ENCODE assay signal across 24 mouse cellular contexts in genomic region chr15:32171764-32172163, GRCm38 (mm10). TPM values are rescaled to one million over a fixed set of nuclear protein-coding genes. Genes with fewer than 3 reads are reported as not detected.
DNase-seq lines count a peak whose midpoint lies in the region; ATAC-seq and TF ChIP-seq lines count a peak whose summit lies in the region.
"Had no signal": no experiment of that assay in that cellular context is flagged by ENCODE, and none has a peak within 500 bp of the region (broad histone marks: within the 10 kb centered on the region; RNA-seq: fewer than 3 reads in every experiment).

No protein-coding gene starts in this region.

- H3K4me2 ChIP-seq in heart, embryonic 11.5 days: no peak overlapping the region
- H3K4me2 ChIP-seq in forebrain, embryonic 15.5 days (replicated peaks): 0 out of 2 replicates have a peak overlapping the region, but pooled peaks have one; percentile 5
- H3K4me2 ChIP-seq: heart, embryonic 15.5 days; limb, embryonic 15.5 days; neural tube, embryonic 13.5 days had no signal

- H3K36me3 ChIP-seq in heart, embryonic 11.5 days (ENCODE audit: control insufficient read depth, insufficient read depth, low read length): no peaks in the 10 kb centered on the region
- H3K36me3 ChIP-seq in forebrain, embryonic 10.5 days (replicated peaks): no peaks in the 10 kb centered on the region
- no peaks in the 10 kb centered on the region for H3K36me3 ChIP-seq in forebrain, embryonic 15.5 days
- H3K36me3 ChIP-seq: heart, embryonic 15.5 days; limb, embryonic 15.5 days; neural tube, embryonic 13.5 days had no signal

- 57% methylated on average over 6 of the region's 6 CpGs for WGBS in heart, embryonic 11.5 days (ENCODE audit: insufficient replicate concordance)
- WGBS in forebrain, embryonic 10.5 days: 47% methylated on average over 6 of the region's 6 CpGs
- 20% methylated on average over 6 of the region's 6 CpGs for WGBS in forebrain, embryonic 15.5 days

- peak; percentile 7 for DNase-seq in heart, postnatal 4 days
- peak; percentile 6 to 8 for DNase-seq in left cerebral cortex, postnatal 36 days (ENCODE audit: low spot score in 2 of 2)
- DNase-seq in left cerebral cortex, adult 11 months (ENCODE audit: low spot score): no peak
- DNase-seq in forebrain, embryonic 10.5 days (ENCODE audit: extremely low spot score, low spot score): no peak
- DNase-seq in layer of hippocampus, adult 9-10 months (ENCODE audit: low spot score): no peak
- no peak for DNase-seq in layer of hippocampus, adult 2 months (ENCODE audit: low spot score in 2 of 2)
- DNase-seq: cerebellum, adult 18-20 months; kidney, adult 9 months; layer of hippocampus, postnatal 36 days; liver, postnatal 0 days; lung, postnatal 36 days; thymus, postnatal 25 days had no signal

- no peak overlapping the region for H3K27ac ChIP-seq in heart, embryonic 11.5 days (ENCODE audit: low read depth, low read length)
- peak overlapping the region; percentile 53; the same call in 1 of the 2 replicates for H3K27ac ChIP-seq in forebrain, embryonic 10.5 days
- peak overlapping the region; percentile 89 for H3K27ac ChIP-seq in forebrain, embryonic 15.5 days (replicated peaks)
- H3K27ac ChIP-seq in layer of hippocampus, adult 2 months: no peak overlapping the region
- H3K27ac ChIP-seq: heart, embryonic 15.5 days; hindbrain, postnatal 0 days; limb, embryonic 15.5 days; neural tube, embryonic 13.5 days; stomach, postnatal 0 days had no signal

- H3K4me1 ChIP-seq in heart, embryonic 11.5 days (ENCODE audit: control insufficient read depth, insufficient read depth, low read length): no peaks in the 10 kb centered on the region
- peaks cover 20% of the 10 kb centered on the region for H3K4me1 ChIP-seq in forebrain, embryonic 10.5 days
- H3K4me1 ChIP-seq in forebrain, embryonic 15.5 days: peaks cover 33% of the 10 kb centered on the region
- H3K4me1 ChIP-seq: heart, embryonic 15.5 days; limb, embryonic 15.5 days had no signal

- H3K9me3 ChIP-seq in heart, embryonic 11.5 days (replicated peaks; ENCODE audit: control insufficient read depth, low read length): no peaks in the 10 kb centered on the region
- no peaks in the 10 kb centered on the region for H3K9me3 ChIP-seq in forebrain, embryonic 10.5 days
- H3K9me3 ChIP-seq in forebrain, embryonic 15.5 days: no peaks in the 10 kb centered on the region
- H3K9me3 ChIP-seq: heart, embryonic 15.5 days; limb, embryonic 15.5 days; neural tube, embryonic 13.5 days had no signal

- intact Hi-C loops in left cerebral cortex, postnatal 36 days (cut with DNase I): no loop called here

- H3K27me3 ChIP-seq in heart, embryonic 11.5 days (ENCODE audit: control insufficient read depth, insufficient read depth, low read length): no peaks in the 10 kb centered on the region
- no peaks in the 10 kb centered on the region for H3K27me3 ChIP-seq in forebrain, embryonic 10.5 days (ENCODE audit: poor library complexity, severe bottlenecking)
- H3K27me3 ChIP-seq in forebrain, embryonic 15.5 days: no peaks in the 10 kb centered on the region
- H3K27me3 ChIP-seq: heart, embryonic 15.5 days; limb, embryonic 15.5 days; neural tube, embryonic 13.5 days had no signal

- no peak overlapping the region for H3K4me3 ChIP-seq in heart, embryonic 11.5 days (ENCODE audit: low read depth, low read length)
- H3K4me3 ChIP-seq in forebrain, embryonic 10.5 days: no peak overlapping the region
- H3K4me3 ChIP-seq in forebrain, embryonic 15.5 days: no peak overlapping the region
- H3K4me3 ChIP-seq in layer of hippocampus, adult 2 months: no peak overlapping the region
- H3K4me3 ChIP-seq: heart, embryonic 15.5 days; limb, embryonic 15.5 days; neural tube, embryonic 13.5 days had no signal

- no peak for TF ChIP-seq CTCF in layer of hippocampus, adult 2 months (conservative IDR thresholded peaks at IDR 0.05)

- no peak for ATAC-seq in heart, embryonic 11.5 days (replicated peaks; ENCODE audit: insufficient number of reproducible peaks, low FRiP score, low TSS enrichment)
- ATAC-seq in forebrain, embryonic 15.5 days (replicated peaks): peak; percentile 49
- ATAC-seq: liver, postnatal 0 days had no signal

- H3K9ac ChIP-seq in heart, embryonic 11.5 days (ENCODE audit: low read depth, low read length): no peak overlapping the region
- no peak overlapping the region for H3K9ac ChIP-seq in forebrain, embryonic 15.5 days (replicated peaks)
- H3K9ac ChIP-seq: heart, embryonic 15.5 days; limb, embryonic 15.5 days; liver, postnatal 0 days; neural tube, embryonic 13.5 days had no signal

RNA-seq across cellular contexts. Expression of gene Tas2r119, which starts 5.3 kb away (rescaled TPM):
- not detected for total RNA-seq in heart, postnatal 4 days (2021)
- polyA plus RNA-seq in heart, embryonic 11.5 days (2014; fragmentation: Nextera tagmentation; extraction: Ambion mirVana): not detected in 2 replicates
- not detected for total RNA-seq in left cerebral cortex, postnatal 36 days (2021)
- not detected in 2 replicates for polyA plus RNA-seq in forebrain, embryonic 10.5 days (2016; fragmentation: Nextera tagmentation; extraction: Ambion mirVana)
- polyA plus RNA-seq in forebrain, embryonic 15.5 days (2015; fragmentation: Nextera tagmentation; extraction: Ambion mirVana): not detected in 2 replicates
- not detected for total RNA-seq in layer of hippocampus, adult 2 months (2021)
- total RNA-seq: adrenal gland, adult 18-20 months; common myeloid progenitor, adult 5-6 weeks; ES-E14; hindbrain, postnatal 0 days; layer of hippocampus, postnatal 36 days had no signal
- polyA plus RNA-seq: gonadal fat pad, adult 2 months; heart, embryonic 15.5 days; hindbrain, postnatal 0 days; liver, postnatal 0 days; neural tube, embryonic 13.5 days; spleen, adult 2 months; stomach, postnatal 0 days had no signal

Comparison
In these comparisons a context has a peak if more than half of its experiments do, and no peak if none do; other contexts are left out.
1. DNase-seq: peak in heart, postnatal 4 days (single experiment) and left cerebral cortex, postnatal 36 days (2 of 2); none in left cerebral cortex, adult 11 months (single experiment), forebrain, embryonic 10.5 days (single experiment), layer of hippocampus, adult 9-10 months (single experiment) and layer of hippocampus, adult 2 months (0 of 2).
2. H3K27ac ChIP-seq: peak in forebrain, embryonic 10.5 days (single experiment) and forebrain, embryonic 15.5 days (single experiment); none in heart, embryonic 11.5 days (single experiment) and layer of hippocampus, adult 2 months (single experiment).